In genomic region chr2:156862772-156863486, GRCm38 (mm10) we compare ENCODE assay signal across 8 mouse cellular contexts. TPM values are rescaled to one million over a fixed set of nuclear protein-coding genes. Genes with fewer than 3 reads are reported as not detected.
DNase-seq lines count a peak whose midpoint lies in the region; ATAC-seq lines count a peak whose summit lies in the region.

Gene Rab5if (plus strand): TSS chr2:156863128.

- H3K4me3 ChIP-seq in hindbrain, embryonic 12.5 days, result peak within 1 kb of the TSS; percentile 96

- H3K27ac ChIP-seq in hindbrain, embryonic 12.5 days, result peak within 1 kb of the TSS; percentile 92

- H3K36me3 ChIP-seq in hindbrain, embryonic 12.5 days, result peaks cover 29% of the 10 kb centered on the region

- no peaks in the 10 kb centered on the region for H3K27me3 ChIP-seq in hindbrain, embryonic 12.5 days

- peaks cover 20% of the 10 kb centered on the region for H3K4me1 ChIP-seq in hindbrain, embryonic 12.5 days

- under 1% methylated on average over 82 of the region's 98 CpGs for WGBS in hindbrain, embryonic 12.5 days

- H3K9ac ChIP-seq in hindbrain, embryonic 12.5 days, result peak within 1 kb of the TSS; percentile 96

- peak; percentile 96 for ATAC-seq in hindbrain, embryonic 12.5 days (ENCODE audit: low FRiP score)

- DNase-seq in Muller cell, postnatal 12 days (ENCODE audit: inconsistent ontology term), result peak; percentile 99
- peak; percentile 98 for DNase-seq in cerebellum, adult 9-11 months
- DNase-seq in frontal cortex, postnatal 10 days (ENCODE audit: low spot score in 2 of 2), result peak; percentile 96 to 99
- DNase-seq in layer of hippocampus, postnatal 14 days (ENCODE audit: low spot score in 2 of 2), result peak; percentile 96 to 98
- DNase-seq in lung, postnatal 14 days, result peak; percentile 99
- DNase-seq in retina, adult 2 months (ENCODE audit: low read depth, low spot score), result peak; percentile 93
- peak; percentile 98 to 99 for DNase-seq in thymus, postnatal 36 days

- H3K4me2 ChIP-seq in hindbrain, embryonic 12.5 days (replicated peaks), result peak within 1 kb of the TSS; percentile 90

- no peaks in the 10 kb centered on the region for H3K9me3 ChIP-seq in hindbrain, embryonic 12.5 days (replicated peaks)

RNA-seq across cellular contexts. Expression of gene Rab5if, which starts in this region (rescaled TPM):
- polyA plus RNA-seq in hindbrain, embryonic 12.5 days (2016; fragmentation: Nextera tagmentation; extraction: Ambion mirVana), result 170 and 175 TPM in 2 replicates
- total RNA-seq in layer of hippocampus, postnatal 14 days (2021), result 100 to 1,000 TPM; 108 to 114 TPM

Comparison
In these comparisons a context has a peak if more than half of its experiments do, and no peak if none do; other contexts are left out.
1. Peak in every context shown above with its lines: DNase-seq, ATAC-seq, H3K4me3 ChIP-seq and H3K27ac ChIP-seq.